Mouse (Mus musculus) left cerebral cortex, adult 2 months (tissue): ENCODE results near the gene Ppara. TPM values are rescaled to one million over a fixed set of nuclear protein-coding genes. Genes with fewer than 3 reads are reported as not detected.
A peak's percentile ranks its signal among the peaks of the same experiment; 100 is the strongest.

Experiments used
- DNase-seq, 2 experiments: peaks; one replicate each; pipeline ENCODE4 v3.0.0; 2021 to 2022; ENCODE audit warnings: low spot score in 2 of 2, mixed read lengths in 1 of 2; ENCODE audit errors: extremely low spot score in 1 of 2
- H3K27ac ChIP-seq: fragments of 200-600 bp; 2 replicates; pipeline ENCODE4 v1.8.1; 2022
- H3K4me3 ChIP-seq: fragments of 200-600 bp; 2 replicates; pipeline ENCODE4 v1.8.1; 2022
- CTCF ChIP-seq: fragments of 200-600 bp; IDR thresholded peaks from 2 replicates; pipeline ENCODE4 v1.8.1; 2022; ENCODE audit warnings: antibody characterized with exemption, mild to moderate bottlenecking, moderate library complexity
- intact Hi-C: fragments of 180-260 bp; cut with DNase I; formaldehyde crosslinking; loops from one replicate; pipeline ENCODE4 v1.15.1; 2025
- total RNA-seq, 2 experiments: library from RNA; stranded (reverse); gene quantifications; 2 replicates each; pipeline ENCODE4 v1.2.3; 2021

Ppara gene
- total RNA-seq, 2 experiments from 2014 or later, result 3.6 TPM

DNA sequence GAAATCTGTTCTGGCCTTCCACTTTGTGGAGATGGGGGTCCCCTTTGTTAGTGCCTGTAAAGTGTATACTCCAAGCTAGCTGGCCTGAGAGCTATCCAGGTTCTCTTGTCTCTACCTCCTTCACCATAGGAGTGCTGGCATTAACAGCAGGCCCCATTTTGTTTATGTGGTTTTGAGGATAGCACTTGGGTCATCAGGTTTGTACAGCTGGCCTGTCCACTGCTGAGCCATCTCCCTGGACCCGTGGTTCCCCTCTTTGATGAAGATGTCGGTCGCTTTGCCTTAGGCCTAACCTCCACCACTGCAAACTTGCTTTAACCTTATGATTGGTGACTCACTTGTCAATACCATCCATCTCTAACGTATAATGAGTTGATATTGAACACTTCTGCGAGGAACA is 13.2 kb downstream of the Ppara start:
- intact Hi-C loops, result no loop called here
- H3K4me3 ChIP-seq, result no peak overlapping the region
- H3K27ac ChIP-seq, result no peak overlapping the region
- TF ChIP-seq CTCF, result no peak
- no peak for DNase-seq

GRCm38 (mm10) chr15:85748466-85748865 is 13.7 kb downstream of the Ppara start:
- intact Hi-C loops, result no loop called here
- H3K4me3 ChIP-seq, result no peak overlapping the region
- DNase-seq, result no peak
- no peak for TF ChIP-seq CTCF
- no peak overlapping the region for H3K27ac ChIP-seq

- H3K27ac ChIP-seq, result no peak overlapping the region
- no peak for TF ChIP-seq CTCF
- no peak for DNase-seq
- intact Hi-C loops, result no loop called here
- no peak overlapping the region for H3K4me3 ChIP-seq
These were observed 14.4 kb downstream of the Ppara start for GRCm38 (mm10) chr15:85749141-85749540.

DNA sequence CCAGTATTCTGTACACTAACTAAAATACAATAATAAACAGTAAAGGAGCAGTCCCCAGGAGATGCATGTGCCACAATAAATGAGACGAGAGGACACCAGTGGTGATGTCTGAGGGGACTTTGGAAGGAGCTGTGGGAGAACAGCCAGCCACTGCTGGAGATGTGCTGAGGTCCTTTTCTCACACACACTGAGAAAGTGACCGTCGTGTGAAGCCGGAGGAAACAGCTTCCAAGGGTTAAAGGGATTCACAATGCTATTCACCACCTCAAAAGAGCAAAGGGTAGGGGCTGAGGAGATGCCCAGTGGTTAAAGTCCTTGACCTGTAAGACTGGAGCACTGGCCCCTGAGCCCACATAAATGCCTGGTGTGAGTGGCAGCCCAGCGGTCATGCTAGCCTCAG is 15.3 kb downstream of the Ppara start:
- no peak for DNase-seq
- Histone ChIP-seq H3K4me3 (no peak overlapping the region), H3K27ac (no peak overlapping the region)
- intact Hi-C loops, result no loop called here
- no peak for TF ChIP-seq CTCF

DNA sequence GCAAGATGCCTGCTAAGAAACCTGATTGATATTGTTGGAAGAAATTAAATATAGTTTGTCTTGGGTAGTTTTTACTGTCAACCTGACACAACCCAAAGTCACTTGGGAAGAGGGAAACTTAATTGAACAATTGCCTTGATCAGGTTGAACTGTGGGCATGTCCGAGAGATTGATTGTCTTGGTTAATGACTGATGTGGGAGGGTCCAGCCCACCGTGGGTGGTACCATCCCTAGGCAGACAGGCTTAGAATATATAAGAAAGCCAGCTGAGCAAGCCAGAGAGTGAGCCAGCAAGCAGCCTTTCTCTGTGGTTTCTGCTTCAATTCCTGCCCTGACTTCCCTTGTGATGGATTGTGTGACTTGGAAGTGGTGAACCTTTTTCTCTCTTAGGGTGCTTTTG is 17.9 kb downstream of the Ppara start:
- Histone ChIP-seq H3K27ac (no peak overlapping the region), H3K4me3 (no peak overlapping the region)
- intact Hi-C loops, result no loop called here
- no peak for DNase-seq
- TF ChIP-seq CTCF, result no peak

DNA sequence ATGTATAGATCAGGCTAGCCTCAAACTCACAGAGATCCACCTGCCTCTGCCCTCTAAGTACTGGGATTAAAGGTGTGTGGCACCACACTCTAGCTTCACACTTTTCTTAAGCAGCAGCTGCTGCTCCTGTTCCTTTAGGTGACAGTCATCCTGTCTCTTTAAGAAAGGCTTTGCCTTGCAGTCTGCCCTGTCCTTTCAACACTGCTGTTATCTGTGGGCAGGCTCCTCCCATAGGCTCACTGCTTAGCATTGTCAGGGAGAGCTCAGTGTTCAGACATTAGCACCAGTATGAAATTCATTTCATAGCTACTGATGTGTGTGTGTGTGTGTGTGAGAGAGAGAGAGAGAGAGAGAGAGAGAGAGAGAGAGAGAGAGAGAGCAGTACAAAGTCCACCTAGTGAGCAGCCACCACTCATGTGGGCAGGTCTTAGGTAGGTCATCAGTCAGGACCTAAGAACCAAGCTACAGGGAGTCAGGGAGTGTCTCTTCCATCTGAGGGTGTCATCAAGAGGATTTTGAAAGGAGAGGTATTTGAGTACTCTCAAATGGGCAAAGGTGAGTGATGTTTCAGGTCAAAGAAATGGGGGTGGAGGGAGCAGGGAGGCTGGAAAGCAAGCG is 19.4 kb downstream of the Ppara start:
- TF ChIP-seq CTCF, result no peak
- DNase-seq, result no peak
- H3K27ac ChIP-seq, result no peak overlapping the region
- no peak overlapping the region for H3K4me3 ChIP-seq
- intact Hi-C loops, result no loop called here

DNA sequence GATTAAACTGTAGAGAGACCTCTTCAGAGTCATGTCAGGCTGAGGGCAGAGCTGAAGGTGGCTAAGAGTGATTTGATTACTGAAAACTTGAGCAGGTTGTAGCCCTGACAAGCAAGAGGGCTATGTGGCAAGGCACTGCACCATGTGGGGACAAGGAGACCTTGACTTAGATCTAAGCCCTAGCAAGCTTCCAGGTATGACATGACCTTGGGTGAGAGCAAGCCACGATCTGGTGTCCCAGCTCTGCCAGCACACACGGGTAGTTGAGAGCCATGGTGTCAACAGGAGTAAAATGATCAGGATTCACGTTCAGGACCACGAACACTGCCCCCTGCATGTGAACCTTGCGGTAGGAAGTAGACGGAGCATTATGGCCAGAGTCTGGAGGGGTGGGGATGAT is 20.4 kb downstream of the Ppara start:
- TF ChIP-seq CTCF, result no peak
- Histone ChIP-seq H3K4me3 (no peak overlapping the region), H3K27ac (no peak overlapping the region)
- intact Hi-C loops, result no loop called here
- no peak for DNase-seq

GRCm38 (mm10) chr15:85756611-85757010 is 21.8 kb downstream of the Ppara start:
- Histone ChIP-seq H3K27ac (no peak overlapping the region), H3K4me3 (no peak overlapping the region)
- TF ChIP-seq CTCF, result no peak
- intact Hi-C loops, result no loop called here
- DNase-seq, result no peak

GRCm38 (mm10) chr15:85757768-85758167 is 23.0 kb downstream of the Ppara start:
- Histone ChIP-seq H3K4me3 (no peak overlapping the region), H3K27ac (no peak overlapping the region)
- intact Hi-C loops, result no loop called here
- DNase-seq, result no peak
- peak; percentile 21 for TF ChIP-seq CTCF

DNA sequence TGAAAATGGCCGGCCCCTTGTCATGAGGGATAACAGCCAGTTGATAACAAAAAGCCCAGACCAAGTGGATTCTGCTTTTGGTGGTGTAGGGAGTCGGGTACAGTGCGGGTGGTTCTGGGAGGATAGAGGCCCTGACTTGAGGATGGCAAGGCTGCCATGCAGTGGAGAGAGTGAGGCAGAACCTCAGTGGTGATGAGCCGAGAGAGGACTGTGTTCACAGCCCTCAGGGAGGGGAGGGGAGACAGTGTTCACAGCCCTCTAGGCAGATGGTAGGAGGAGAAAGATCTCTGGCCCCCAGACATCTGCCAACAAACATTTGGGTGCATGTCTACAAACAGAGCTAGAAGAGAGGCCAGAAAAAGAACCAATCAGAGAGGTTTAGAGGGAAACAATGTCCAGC is 28.0 kb downstream of the Ppara start:
- no peak overlapping the region for H3K4me3 ChIP-seq
- no peak for DNase-seq
- TF ChIP-seq CTCF, result no peak
- intact Hi-C loops, result no loop called here
- H3K27ac ChIP-seq, result no peak overlapping the region

- DNase-seq, result no peak
- intact Hi-C loops, result no loop called here
- H3K4me3 ChIP-seq, result no peak overlapping the region
- TF ChIP-seq CTCF, result no peak
- no peak overlapping the region for H3K27ac ChIP-seq
These were observed 30.2 kb downstream of the Ppara start for GRCm38 (mm10) chr15:85765022-85765421.

GRCm38 (mm10) chr15:85766677-85767076 is 31.9 kb downstream of the Ppara start:
- no peak for TF ChIP-seq CTCF
- intact Hi-C loops, result no loop called here
- no peak for DNase-seq
- Histone ChIP-seq H3K27ac (no peak overlapping the region), H3K4me3 (no peak overlapping the region)

DNA sequence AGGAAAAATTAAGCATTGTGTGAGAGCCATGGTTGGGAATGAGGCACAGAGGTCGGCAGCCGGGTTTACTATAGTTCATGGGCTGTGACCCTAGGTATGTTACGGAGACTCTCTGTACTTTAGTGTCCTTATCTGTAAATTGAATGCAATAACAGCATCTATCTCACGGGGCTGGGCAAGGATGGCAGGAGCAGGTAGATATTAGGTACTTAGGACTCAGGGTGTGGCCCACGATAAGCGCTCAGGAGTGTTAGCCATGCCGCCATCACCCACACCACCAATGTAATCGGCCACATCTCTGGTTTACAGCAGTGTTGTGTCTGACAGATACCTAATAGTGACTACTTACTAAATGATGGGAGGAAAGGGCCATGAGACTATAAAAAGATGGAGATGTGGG is 34.2 kb downstream of the Ppara start:
- TF ChIP-seq CTCF, result no peak
- Histone ChIP-seq H3K27ac (no peak overlapping the region), H3K4me3 (no peak overlapping the region)
- DNase-seq, result no peak
- intact Hi-C loops, result no loop called here
